Mouse (Mus musculus) stomach, embryonic 14.5 days (tissue): ENCODE data around the gene Adprhl2. TPM values are rescaled to one million over a fixed set of nuclear protein-coding genes. Genes with fewer than 3 reads are reported as not detected.

Source experiments
- ATAC-seq: fragments of 200-750 bp; cut with Nextera tagmentation; 2 replicates; pipeline ENCODE4 v1.8.0; 2017; ENCODE audit warnings: low read depth, moderate TSS enrichment; ENCODE audit not compliant: insufficient number of reproducible peaks, insufficient read depth, low FRiP score
- H3K27ac ChIP-seq: fragments of 300-500 bp; sonication (generic); 2 replicates; pipeline ENCODE4 v1.5.1; 2014; ENCODE audit warnings: mild to moderate bottlenecking, low read length, moderate library complexity, mixed read lengths
- H3K27me3 ChIP-seq: fragments of 300-500 bp; sonication (generic); 2 replicates; pipeline ENCODE4 v1.6.1; 2014; ENCODE audit warnings: low read length, control low read depth, mixed read lengths; ENCODE audit not compliant: control insufficient read depth, insufficient read depth
- H3K36me3 ChIP-seq: fragments of 300-500 bp; sonication (generic); 2 replicates; pipeline ENCODE4 v1.6.1; 2014; ENCODE audit warnings: mild to moderate bottlenecking, control low read depth, low read length, moderate library complexity, mixed read lengths; ENCODE audit not compliant: control insufficient read depth, insufficient read depth
- H3K4me1 ChIP-seq: fragments of 300-500 bp; sonication (generic); 2 replicates; pipeline ENCODE4 v1.6.1; 2014; ENCODE audit warnings: low read length, control low read depth, mixed read lengths; ENCODE audit not compliant: control insufficient read depth, insufficient read depth
- H3K4me2 ChIP-seq: fragments of 300-500 bp; sonication (generic); replicated peaks from 2 replicates; pipeline ENCODE4 v1.6.1; 2014; ENCODE audit warnings: low read depth, low read length, control low read depth
- H3K4me3 ChIP-seq: fragments of 300-500 bp; sonication (generic); 2 replicates; pipeline ENCODE4 v1.5.1; 2014; ENCODE audit warnings: low read depth, low read length, control low read depth
- H3K9ac ChIP-seq: fragments of 300-500 bp; sonication (generic); replicated peaks from 2 replicates; pipeline ENCODE4 v1.6.1; 2014; ENCODE audit warnings: low read depth, mild to moderate bottlenecking, control low read depth, low read length, moderate library complexity, mixed read lengths
- H3K9me3 ChIP-seq: fragments of 300-500 bp; sonication (generic); 2 replicates; pipeline ENCODE4 v1.6.1; 2016; ENCODE audit warnings: low read depth, low read length, control low read depth; ENCODE audit not compliant: control insufficient read depth
- WGBS: fragments of 180-500 bp; shearing (Covaris S2); extraction: QIAGEN DNeasy Blood & Tissue Kit; methylation state at CpG from one replicate; pipeline ENCODE4 v1.1.7; 2014; 5-methylcytosine and 5-hydroxymethylcytosine counted together
- polyA plus RNA-seq: library from polyadenylated mRNA; unstranded; fragments of >200 nt; fragmentation: Nextera tagmentation; extraction: Ambion mirVana; gene quantifications from 2 replicates; pipeline ENCODE4 v1.2.1, GENCODE M21; 2014

The Adprhl2 gene
- polyA plus RNA-seq, 1 experiment from 2014 or later, result 48.5 TPM

DNA sequence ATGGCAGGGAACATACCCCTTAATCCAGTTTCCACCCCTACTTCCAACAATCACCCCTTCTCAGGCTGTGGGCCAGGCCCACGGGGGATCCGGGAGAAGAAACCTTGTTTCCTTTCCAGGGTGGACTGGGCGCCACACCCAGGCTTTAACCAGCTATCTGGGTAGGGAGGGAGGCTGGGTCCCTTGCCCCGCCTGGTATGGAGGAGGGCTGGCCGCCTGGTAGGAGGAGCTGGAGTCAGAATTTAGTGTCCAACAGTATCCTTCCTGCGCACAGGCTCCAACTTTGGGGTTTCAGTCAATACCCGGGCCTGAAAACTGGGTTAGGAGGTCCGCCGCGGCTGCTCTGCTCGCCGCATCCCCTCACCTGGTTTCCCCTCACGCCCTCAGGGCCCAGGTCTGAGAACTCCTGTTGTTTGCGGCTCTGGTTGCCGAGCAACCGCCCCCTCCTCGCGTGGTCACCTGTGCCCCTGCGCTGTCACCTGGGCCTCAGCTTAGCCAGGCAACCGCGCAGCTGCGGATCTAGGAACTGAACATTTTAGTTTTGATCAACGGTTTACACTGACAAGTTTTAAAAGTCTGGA, 3.9 kb upstream of the Adprhl2 start, which contains the start of gene Tekt2:
Tekt2 (minus strand) TSS at position 408 of the 581 bp plus-strand sequence.
- H3K27me3 ChIP-seq, result no peaks in the 10 kb centered on the region
- ATAC-seq, result peak; percentile 47
- H3K4me2 ChIP-seq, result peak within 1 kb of the TSS; percentile 33
- H3K4me3 ChIP-seq, result peak within 1 kb of the TSS; percentile 18; the same call in 1 of the 2 replicates
- no peaks in the 10 kb centered on the region for H3K36me3 ChIP-seq
- peak within 1 kb of the TSS; percentile 28; the same call in 1 of the 2 replicates for H3K27ac ChIP-seq
- 11% methylated on average over 23 of the region's 23 CpGs for WGBS
- H3K9me3 ChIP-seq, result no peaks in the 10 kb centered on the region
- H3K9ac ChIP-seq, result no peak within 1 kb of the TSS
- peaks cover 14% of the 10 kb centered on the region; the same call in 1 of the 2 replicates for H3K4me1 ChIP-seq

GRCm38 (mm10) chr4:126324861-126325260, 3.4 kb upstream of the Adprhl2 start:
- Histone ChIP-seq H3K36me3 (no peaks in the 10 kb centered on the region), H3K4me1 (peaks cover 16% of the 10 kb centered on the region; the same call in 1 of the 2 replicates), H3K27me3 (no peaks in the 10 kb centered on the region), H3K9ac (no peak overlapping the region), H3K27ac (peak overlapping the region; percentile 28; the same call in 1 of the 2 replicates), H3K4me3 (no peak overlapping the region), H3K9me3 (no peaks in the 10 kb centered on the region), H3K4me2 (peak overlapping the region; percentile 33)
- no peak for ATAC-seq
- WGBS, result 24% methylated on average over 13 of the region's 13 CpGs

GRCm38 (mm10) chr4:126322646-126323045, 1.1 kb upstream of the Adprhl2 start:
- 93% methylated on average over 13 of the region's 13 CpGs for WGBS
- Histone ChIP-seq H3K4me2 (no peak overlapping the region), H3K4me1 (peaks cover 16% of the 10 kb centered on the region; the same call in 1 of the 2 replicates), H3K9ac (no peak overlapping the region), H3K27ac (no peak overlapping the region), H3K36me3 (peaks cover 11% of the 10 kb centered on the region), H3K4me3 (no peak overlapping the region), H3K27me3 (no peaks in the 10 kb centered on the region), H3K9me3 (no peaks in the 10 kb centered on the region)
- ATAC-seq, result no peak

GRCm38 (mm10) chr4:126321854-126322511, 480 bp upstream of the Adprhl2 start:
- 52% methylated on average over 28 of the region's 28 CpGs for WGBS
- H3K27me3 ChIP-seq, result no peaks in the 10 kb centered on the region
- H3K4me1 ChIP-seq, result peaks cover 16% of the 10 kb centered on the region; the same call in 1 of the 2 replicates
- peak overlapping the region; percentile 40 for H3K4me2 ChIP-seq
- H3K9me3 ChIP-seq, result no peaks in the 10 kb centered on the region
- peak; percentile 9; the same call in 1 of the 2 replicates for ATAC-seq
- H3K9ac ChIP-seq, result no peak overlapping the region
- no peak overlapping the region for H3K27ac ChIP-seq
- H3K36me3 ChIP-seq, result peaks cover 17% of the 10 kb centered on the region
- peak overlapping the region; percentile 70; the same call in 1 of the 2 replicates for H3K4me3 ChIP-seq

DNA sequence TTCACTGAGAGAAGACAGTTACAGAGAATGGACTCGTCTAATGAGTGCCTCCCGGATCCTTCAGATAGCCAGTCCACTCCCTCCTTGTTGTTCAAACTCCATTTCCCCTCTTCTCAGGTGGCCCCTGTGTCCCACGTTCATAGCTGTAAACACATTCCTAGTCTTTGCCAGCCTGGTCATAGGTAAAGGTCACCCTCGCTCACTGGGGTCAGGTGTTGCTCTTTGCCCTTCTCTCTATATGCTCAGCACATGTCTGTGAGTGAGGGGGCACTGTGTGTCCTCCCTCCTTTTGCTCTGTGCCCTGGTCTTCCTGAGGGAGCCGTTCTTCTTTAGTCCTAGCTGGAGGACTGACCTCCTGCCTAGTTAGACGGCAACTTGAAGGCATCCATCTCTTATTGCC, 1.7 kb downstream of the Adprhl2 start:
- peaks cover 28% of the 10 kb centered on the region for H3K36me3 ChIP-seq
- no peaks in the 10 kb centered on the region for H3K9me3 ChIP-seq
- no peak overlapping the region for H3K9ac ChIP-seq
- peaks cover 12% of the 10 kb centered on the region; the same call in 1 of the 2 replicates for H3K4me1 ChIP-seq
- no peak overlapping the region for H3K4me3 ChIP-seq
- no peaks in the 10 kb centered on the region for H3K27me3 ChIP-seq
- no peak overlapping the region for H3K4me2 ChIP-seq
- 90% methylated on average over 6 of the region's 6 CpGs for WGBS
- no peak overlapping the region for H3K27ac ChIP-seq
- ATAC-seq, result no peak

DNA sequence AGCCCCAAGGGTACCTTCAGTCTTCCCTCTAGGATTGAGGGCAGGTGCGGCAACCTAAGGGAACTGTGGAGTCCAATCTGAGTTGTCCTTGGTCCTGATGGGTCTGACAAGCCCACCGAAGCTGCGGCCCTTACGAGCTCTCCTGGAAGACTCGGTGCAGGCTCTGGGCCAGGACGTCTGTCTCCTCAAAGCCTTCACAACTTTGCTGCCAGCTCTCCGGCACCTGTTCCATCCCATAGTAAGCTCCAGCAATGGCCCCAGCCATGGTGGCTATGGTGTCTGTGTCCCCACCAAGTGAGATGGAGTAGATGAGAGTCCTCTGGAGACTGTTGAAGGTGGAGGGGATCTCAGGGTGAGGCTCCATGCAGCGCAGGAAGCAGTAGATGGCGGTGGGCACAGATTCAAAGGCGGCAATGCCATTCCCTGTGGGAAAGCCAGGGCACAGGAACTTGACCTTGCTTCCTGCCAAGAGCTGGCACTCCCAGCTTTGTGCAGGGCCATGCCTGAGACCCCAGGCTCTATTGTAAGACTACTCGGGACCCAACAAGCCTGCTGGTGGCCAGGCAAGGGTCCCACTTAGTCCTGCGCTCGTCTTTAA, 5.0 kb downstream of the Adprhl2 start:
- 92% methylated on average over 13 of the region's 13 CpGs for WGBS
- no peak for ATAC-seq

GRCm38 (mm10) chr4:126315931-126316330, 5.6 kb downstream of the Adprhl2 start:
- Histone ChIP-seq H3K27ac (no peak overlapping the region), H3K9ac (no peak overlapping the region), H3K4me3 (no peak overlapping the region), H3K9me3 (no peaks in the 10 kb centered on the region), H3K27me3 (no peaks in the 10 kb centered on the region), H3K36me3 (peaks cover 28% of the 10 kb centered on the region), H3K4me1 (peaks cover 6% of the 10 kb centered on the region; the same call in 1 of the 2 replicates), H3K4me2 (no peak overlapping the region)
- WGBS, result 38% methylated on average over 5 of the region's 5 CpGs
- 0 out of 2 replicates have a peak, but pooled peaks have one; percentile 62 for ATAC-seq

More for the DNA sequence above, 5.0 kb downstream of the Adprhl2 start:
- H3K4me3 ChIP-seq, result no peak overlapping the region
- H3K9me3 ChIP-seq, result no peaks in the 10 kb centered on the region
- H3K27me3 ChIP-seq, result no peaks in the 10 kb centered on the region
- H3K4me2 ChIP-seq, result no peak overlapping the region
- H3K4me1 ChIP-seq, result peaks cover 6% of the 10 kb centered on the region; the same call in 1 of the 2 replicates
- no peak overlapping the region for H3K27ac ChIP-seq
- H3K36me3 ChIP-seq, result peaks cover 28% of the 10 kb centered on the region
- no peak overlapping the region for H3K9ac ChIP-seq

DNA sequence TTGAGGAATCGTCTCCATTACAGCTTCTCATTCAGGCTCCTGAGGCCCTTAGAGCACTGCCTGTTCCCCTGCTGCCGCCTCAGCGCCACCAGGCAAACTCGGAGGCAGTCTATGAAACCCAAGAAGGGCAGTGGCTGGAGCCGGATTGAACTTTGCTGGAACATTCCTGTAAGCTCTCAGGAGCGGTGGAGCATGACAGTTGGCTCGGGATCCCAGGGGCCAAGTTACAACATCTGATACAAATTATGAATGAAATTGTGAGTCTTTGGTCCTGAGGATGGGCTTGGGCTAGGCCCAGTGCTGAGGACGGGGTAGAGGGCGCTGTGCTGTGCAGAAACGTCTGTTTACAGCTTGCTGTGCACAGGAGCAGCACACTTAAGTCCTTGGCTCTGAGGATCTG, 7.1 kb downstream of the Adprhl2 start:
- no peak overlapping the region for H3K4me3 ChIP-seq
- peaks cover 28% of the 10 kb centered on the region for H3K36me3 ChIP-seq
- WGBS, result 63% methylated on average over 10 of the region's 10 CpGs
- no peaks in the 10 kb centered on the region for H3K9me3 ChIP-seq
- no peaks in the 10 kb centered on the region; the same call in 1 of the 2 replicates for H3K4me1 ChIP-seq
- no peak overlapping the region for H3K4me2 ChIP-seq
- no peak for ATAC-seq
- H3K27ac ChIP-seq, result no peak overlapping the region
- no peak overlapping the region for H3K9ac ChIP-seq
- no peaks in the 10 kb centered on the region for H3K27me3 ChIP-seq
